Mouse (Mus musculus) intestine, embryonic 14.5 days (tissue): ENCODE measurements around the gene Notum. TPM values are rescaled to one million over a fixed set of nuclear protein-coding genes. Genes with fewer than 3 reads are reported as not detected.
A peak's percentile ranks its signal among the peaks of the same experiment; 100 is the strongest.
"Not testable (repeated sequence)": the region's sequence is repeated elsewhere in the genome, so short reads cannot be mapped to it uniquely, and the experiment has no call there.

Experiments
- ATAC-seq: fragments of 200-750 bp; cut with Nextera tagmentation; replicated peaks from 2 replicates; pipeline ENCODE4 v1.8.0; 2017; ENCODE audit warnings: low read depth, moderate number of reproducible peaks, moderate TSS enrichment, moderate library complexity; ENCODE audit not compliant: low FRiP score, low TSS enrichment
- DNase-seq: peaks from one replicate; pipeline ENCODE4 v3.0.0-alpha.2; 2018; ENCODE audit warnings: low spot score
- H3K27ac ChIP-seq: fragments of 300-500 bp; sonication (generic); 2 replicates; pipeline ENCODE4 v1.5.1; 2014; ENCODE audit warnings: low read depth, mild to moderate bottlenecking, control low read depth
- H3K27me3 ChIP-seq: fragments of 300-500 bp; sonication (generic); replicated peaks from 2 replicates; pipeline ENCODE4 v1.6.1; 2014; ENCODE audit warnings: low read length, control low read depth; ENCODE audit not compliant: control insufficient read depth, insufficient read depth
- H3K36me3 ChIP-seq: fragments of 300-500 bp; sonication (generic); 2 replicates; pipeline ENCODE4 v1.6.1; 2014; ENCODE audit warnings: low read length, control low read depth; ENCODE audit not compliant: control insufficient read depth, insufficient read depth
- H3K4me1 ChIP-seq: fragments of 300-500 bp; sonication (generic); replicated peaks from 2 replicates; pipeline ENCODE4 v1.6.1; 2014; ENCODE audit warnings: low read length, control low read depth, mixed read lengths; ENCODE audit not compliant: control insufficient read depth, insufficient read depth
- H3K4me2 ChIP-seq: fragments of 300-500 bp; sonication (generic); 2 replicates; pipeline ENCODE4 v1.6.1; 2014; ENCODE audit warnings: low read length
- H3K4me3 ChIP-seq: fragments of 300-500 bp; sonication (generic); 2 replicates; pipeline ENCODE4 v1.5.1; 2014; ENCODE audit warnings: low read depth, low read length, control low read depth, mixed read lengths
- H3K9ac ChIP-seq: fragments of 300-500 bp; sonication (generic); 2 replicates; pipeline ENCODE4 v1.6.1; 2014; ENCODE audit warnings: mild to moderate bottlenecking, low read length
- H3K9me3 ChIP-seq: fragments of 300-500 bp; sonication (generic); 2 replicates; pipeline ENCODE4 v1.6.1; 2016; ENCODE audit warnings: low read length, control low read depth; ENCODE audit not compliant: control insufficient read depth
- WGBS: fragments of 180-500 bp; shearing (Covaris S2); extraction: QIAGEN DNeasy Blood & Tissue Kit; methylation state at CpG from one replicate; pipeline ENCODE4 v1.1.7; 2014; 5-methylcytosine and 5-hydroxymethylcytosine counted together
- polyA plus RNA-seq: library from polyadenylated mRNA; unstranded; fragments of >200 nt; fragmentation: Nextera tagmentation; extraction: Ambion mirVana; gene quantifications from 2 replicates; pipeline ENCODE4 v1.2.1, GENCODE M21; 2014

Gene Notum
- polyA plus RNA-seq, 1 experiment from 2014 or later = 1.3 TPM

DNA sequence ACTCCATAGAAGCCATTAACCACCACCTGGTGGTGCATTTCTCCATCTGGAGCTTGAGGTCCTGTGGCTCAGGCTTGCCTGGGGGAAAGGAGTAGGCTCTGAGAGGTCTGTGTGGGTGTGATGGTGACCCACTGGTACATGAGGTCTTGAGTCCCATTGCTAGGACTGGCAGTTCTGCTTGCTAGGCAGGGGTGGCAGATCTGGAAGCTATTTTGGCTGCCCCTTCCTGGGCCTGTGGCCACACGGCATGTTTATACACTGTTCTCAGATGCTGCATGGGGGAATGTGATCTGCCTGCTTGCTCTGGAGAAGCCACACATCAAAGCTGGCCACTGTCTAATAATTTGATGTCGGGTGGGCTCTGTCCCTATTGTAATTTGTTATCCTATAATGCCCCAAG, 23.1 kb upstream of the Notum start:
- Histone ChIP-seq H3K36me3 (peaks cover 59% of the 10 kb centered on the region), H3K9ac (no peak overlapping the region), H3K4me3 (no peak overlapping the region), H3K27ac (no peak overlapping the region), H3K4me2 (no peak overlapping the region), H3K27me3 (no peaks in the 10 kb centered on the region), H3K9me3 (no peaks in the 10 kb centered on the region), H3K4me1 (no peaks in the 10 kb centered on the region)
- ATAC-seq (no peak), DNase-seq (no peak)
- 87% methylated on average over 2 of the region's 2 CpGs for WGBS

DNA sequence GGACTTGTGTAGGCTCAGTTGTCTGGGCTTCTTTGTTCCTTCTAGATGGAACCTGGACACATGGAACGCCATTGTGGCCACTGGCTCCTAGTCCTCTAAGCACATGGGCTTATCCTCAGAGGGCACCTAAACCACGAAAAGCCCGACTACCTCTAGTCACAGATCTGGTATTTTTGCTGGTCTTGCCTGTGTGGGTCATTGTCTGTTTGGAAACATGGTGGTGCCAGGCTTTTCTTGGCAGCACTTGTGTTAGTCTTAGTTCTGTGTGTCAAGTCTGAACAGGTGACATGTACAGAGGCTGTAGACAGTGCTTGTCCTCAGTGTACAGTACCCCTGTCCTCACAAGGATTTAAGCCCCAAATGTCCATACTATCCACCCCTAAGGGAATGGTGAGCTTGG, 22.6 kb upstream of the Notum start:
- no peaks in the 10 kb centered on the region for H3K27me3 ChIP-seq
- H3K9me3 ChIP-seq = no peaks in the 10 kb centered on the region
- no peak for DNase-seq
- H3K4me3 ChIP-seq = no peak overlapping the region
- H3K4me2 ChIP-seq = no peak overlapping the region
- WGBS = 94% methylated on average over 3 of the region's 3 CpGs
- H3K9ac ChIP-seq = no peak overlapping the region
- H3K36me3 ChIP-seq = peaks cover 59% of the 10 kb centered on the region
- H3K4me1 ChIP-seq = no peaks in the 10 kb centered on the region
- ATAC-seq = no peak
- H3K27ac ChIP-seq = no peak overlapping the region

GRCm38 (mm10) chr11:120682683-120683082, 21.7 kb upstream of the Notum start:
- H3K27me3 ChIP-seq = no peaks in the 10 kb centered on the region
- H3K4me2 ChIP-seq = no peak overlapping the region
- H3K9ac ChIP-seq = no peak overlapping the region
- DNase-seq (no peak), ATAC-seq (no peak)
- no peak overlapping the region for H3K27ac ChIP-seq
- WGBS = 86% methylated on average over 5 of the region's 5 CpGs
- no peaks in the 10 kb centered on the region for H3K9me3 ChIP-seq
- H3K4me3 ChIP-seq = no peak overlapping the region
- peaks cover 64% of the 10 kb centered on the region for H3K36me3 ChIP-seq
- no peaks in the 10 kb centered on the region for H3K4me1 ChIP-seq

DNA sequence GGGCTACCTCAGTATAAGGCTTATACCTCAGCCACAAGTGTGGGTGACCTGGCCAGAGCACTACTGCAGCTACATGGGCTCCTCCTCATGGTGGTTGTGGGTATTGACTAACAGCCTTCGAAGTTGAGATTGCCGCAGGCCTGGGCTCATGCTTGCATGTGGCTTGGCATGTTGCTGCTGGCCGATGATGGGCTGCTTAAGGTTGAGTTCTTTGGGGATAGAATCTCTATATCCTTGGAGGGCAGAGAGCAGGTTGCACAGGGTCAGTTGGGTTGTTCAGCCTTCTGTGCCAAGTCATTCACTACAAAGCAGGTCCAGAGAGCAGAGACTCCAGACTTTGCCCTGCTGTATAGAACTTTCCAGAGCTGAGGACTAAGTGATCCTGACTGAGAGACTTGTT, 18.9 kb upstream of the Notum start:
- WGBS = 83% methylated on average over 3 of the region's 3 CpGs
- H3K36me3 ChIP-seq = peaks cover 64% of the 10 kb centered on the region

DNA sequence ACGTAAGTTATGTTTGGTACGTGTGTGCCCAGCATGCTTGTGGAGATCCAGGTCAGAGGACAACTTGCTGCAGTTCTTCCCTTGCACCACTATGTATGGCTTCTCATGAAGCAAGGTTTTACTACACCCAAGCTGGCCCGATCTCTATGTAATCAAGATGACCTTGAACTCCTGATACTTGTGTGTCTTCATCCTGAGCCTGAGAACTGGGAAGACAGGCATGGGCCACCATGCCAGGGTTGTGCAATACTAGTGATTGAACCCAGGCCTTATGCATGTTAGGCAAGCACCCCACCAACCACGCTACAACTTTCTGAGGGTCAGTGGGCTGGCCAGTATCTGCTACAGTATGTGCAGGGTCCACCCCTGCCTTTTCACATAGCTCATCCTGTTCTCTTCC, 16.0 kb upstream of the Notum start:
- ATAC-seq (no peak), DNase-seq (no peak)
- no peaks in the 10 kb centered on the region for H3K9me3 ChIP-seq
- H3K4me3 ChIP-seq = no peak overlapping the region
- H3K9ac ChIP-seq = no peak overlapping the region
- H3K4me2 ChIP-seq = no peak overlapping the region
- H3K36me3 ChIP-seq = peaks cover 51% of the 10 kb centered on the region
- no peaks in the 10 kb centered on the region for H3K27me3 ChIP-seq
- H3K4me1 ChIP-seq = no peaks in the 10 kb centered on the region; the same call in 1 of the 2 replicates
- 85% methylated on average over 4 of the region's 4 CpGs for WGBS
- no peak overlapping the region for H3K27ac ChIP-seq

More for the DNA sequence above, 18.9 kb upstream of the Notum start:
- Histone ChIP-seq H3K9ac (no peak overlapping the region), H3K4me1 (no peaks in the 10 kb centered on the region), H3K27me3 (no peaks in the 10 kb centered on the region), H3K27ac (no peak overlapping the region), H3K9me3 (no peaks in the 10 kb centered on the region), H3K4me3 (no peak overlapping the region), H3K4me2 (no peak overlapping the region)
- no peak for ATAC-seq
- no peak for DNase-seq

- not testable (repeated sequence) for H3K4me3 ChIP-seq, H3K9me3 ChIP-seq, DNase-seq, H3K27me3 ChIP-seq, H3K27ac ChIP-seq, H3K4me1 ChIP-seq, H3K9ac ChIP-seq, H3K4me2 ChIP-seq, ATAC-seq
- H3K36me3 ChIP-seq = peaks cover 45% of the 10 kb centered on the region
- WGBS = 82% methylated on average over 4 of the region's 5 CpGs
These were observed 14.9 kb upstream of the Notum start for GRCm38 (mm10) chr11:120675875-120676274.

GRCm38 (mm10) chr11:120673594-120674122, 12.7 kb upstream of the Notum start:
- Histone ChIP-seq H3K4me3 (peak overlapping the region; percentile 66), H3K4me2 (peak overlapping the region; percentile 56), H3K9ac (peak overlapping the region; percentile 72), H3K36me3 (peaks cover 26% of the 10 kb centered on the region), H3K27ac (peak overlapping the region; percentile 84), H3K9me3 (no peaks in the 10 kb centered on the region), H3K27me3 (no peaks in the 10 kb centered on the region), H3K4me1 (no peaks in the 10 kb centered on the region; the same call in 1 of the 2 replicates)
- ATAC-seq (peak; percentile 10; the same call in 1 of the 2 replicates), DNase-seq (no peak)
- 36% methylated on average over 12 of the region's 12 CpGs for WGBS

DNA sequence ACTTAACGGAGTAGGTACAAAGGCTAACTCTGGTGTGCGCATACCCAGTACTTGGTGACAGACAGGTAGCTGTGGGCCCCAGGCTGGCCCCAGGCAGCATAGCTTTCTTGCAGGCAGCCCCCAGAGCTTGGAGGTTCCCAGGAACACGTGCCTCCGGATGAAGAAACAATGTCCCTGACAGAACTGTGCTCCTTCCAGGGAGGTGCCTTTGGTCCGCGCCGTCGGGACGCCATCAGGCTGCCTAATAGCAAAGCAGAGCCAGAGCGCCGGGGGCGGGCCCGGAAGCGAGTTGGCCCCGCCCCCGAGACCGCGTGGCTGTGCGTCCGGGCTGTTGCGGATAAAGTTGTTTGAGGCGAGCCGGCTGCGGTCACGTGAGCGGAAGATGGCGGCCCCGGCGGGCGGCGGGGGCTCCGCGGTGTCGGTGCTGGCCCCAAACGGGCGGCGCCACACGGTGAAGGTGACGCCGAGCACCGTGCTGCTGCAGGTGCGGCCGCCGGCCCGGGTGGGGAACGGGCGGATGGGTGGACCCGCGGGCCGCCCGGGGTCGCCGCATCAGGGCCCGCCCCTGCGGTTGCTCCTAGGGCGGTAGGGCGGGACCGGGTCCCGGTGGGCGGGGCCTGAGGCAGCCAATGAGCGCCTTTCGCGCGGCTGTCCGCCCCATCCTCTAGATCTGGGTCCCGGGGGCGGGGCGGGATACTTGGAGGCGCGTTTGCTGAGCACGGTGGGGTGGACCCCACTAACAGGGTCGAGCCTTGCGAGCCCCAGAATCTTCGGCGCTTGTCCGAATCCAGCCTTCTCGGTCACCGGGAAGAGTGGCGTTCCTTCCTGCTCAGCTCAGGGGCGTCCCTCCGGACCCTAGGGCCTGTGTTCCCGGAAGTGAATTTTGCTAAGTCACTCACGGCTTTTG, 12.0 kb upstream of the Notum start, which contains the start of gene Aspscr1:
Aspscr1 (plus strand) TSS at position 287 of the 907 bp plus-strand sequence.
- Histone ChIP-seq H3K36me3 (0 out of 2 replicates have a peak, but pooled peaks cover 20% of the 10 kb centered on the region), H3K9me3 (no peaks in the 10 kb centered on the region), H3K27me3 (no peaks in the 10 kb centered on the region), H3K9ac (peak within 1 kb of the TSS; percentile 72), H3K4me2 (peak within 1 kb of the TSS; percentile 56), H3K4me3 (peak within 1 kb of the TSS; percentile 66), H3K4me1 (no peaks in the 10 kb centered on the region; the same call in 1 of the 2 replicates), H3K27ac (peak within 1 kb of the TSS; percentile 84)
- ATAC-seq = peak; percentile 98
- WGBS = under 1% methylated on average over 78 of the region's 83 CpGs
- DNase-seq = peak; percentile 95
